Mouse (Mus musculus): ENCODE measurements around the gene Gnpat. TPM values are rescaled to one million over a fixed set of nuclear protein-coding genes. Genes with fewer than 3 reads are reported as not detected.
A peak's percentile ranks its signal among the peaks of the same experiment; 100 is the strongest.

The Gnpat gene
- polyA plus RNA-seq, 1 experiment: 102 TPM

- DNase-seq (ENCODE audit: extremely low spot score in 1 of 2, low spot score in 1 of 2): peak; percentile 89 to 98
These were observed 34.8 kb downstream of the Gnpat start, which contains the start of the genes Exoc8 and Sprtn for GRCm38 (mm10) chr8:124897386-124898250. TSS of gene Exoc8 (minus strand) at chr8:124897705. TSS of gene Sprtn (plus strand) at chr8:124897886.

DNA sequence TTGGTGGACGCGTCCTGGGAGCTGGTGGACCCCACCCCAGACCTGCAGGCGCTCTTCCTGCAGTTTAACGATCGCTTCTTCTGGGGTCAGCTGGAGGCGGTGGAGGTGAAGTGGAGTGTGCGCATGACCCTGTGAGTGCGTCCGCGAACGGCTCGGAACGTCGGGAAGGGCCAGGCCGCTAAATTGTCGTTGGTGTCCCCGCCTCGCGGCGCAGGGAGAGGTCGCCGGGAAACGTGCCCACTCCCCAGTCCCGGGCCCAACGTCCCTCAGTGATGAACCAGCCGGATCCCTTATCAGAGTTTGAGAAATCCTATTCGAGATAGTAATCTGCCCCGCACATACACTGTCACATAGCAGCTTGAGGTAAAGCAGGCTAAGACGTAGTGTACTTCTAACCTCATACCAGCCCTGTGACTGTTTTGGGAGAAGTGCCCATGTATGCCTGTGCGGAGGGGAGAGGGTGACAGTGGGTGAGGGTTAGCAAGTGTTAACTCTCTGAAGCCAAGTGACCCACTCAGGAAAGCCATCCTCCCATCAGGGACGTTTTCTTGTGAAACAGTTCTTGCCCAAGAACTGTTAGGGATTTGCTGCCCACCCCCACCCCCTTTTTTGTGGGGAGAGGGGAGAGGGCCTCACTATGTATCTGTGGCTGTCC is 35.5 kb downstream of the Gnpat start:
- no peak for DNase-seq (ENCODE audit: extremely low spot score in 1 of 2, low spot score in 1 of 2)

DNA sequence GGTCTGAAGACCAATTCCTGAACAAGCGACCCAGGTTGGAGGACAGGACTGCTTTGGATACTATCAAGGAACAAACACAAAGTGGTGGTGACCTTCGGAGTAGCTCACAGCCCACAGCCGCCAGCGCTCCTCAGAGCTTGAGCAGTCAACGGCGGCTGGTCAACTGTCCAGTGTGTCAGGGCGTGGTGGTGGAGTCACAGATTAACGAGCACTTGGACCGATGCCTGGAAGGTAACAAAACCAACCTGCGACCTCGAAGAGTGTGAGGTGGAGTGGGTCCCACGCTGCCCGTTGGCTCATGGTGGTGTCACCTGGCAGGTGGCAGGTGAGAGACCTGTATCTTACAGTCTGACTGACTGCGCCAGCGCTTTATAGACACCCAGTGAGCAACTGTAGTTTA is 40.4 kb downstream of the Gnpat start:
- no peak for DNase-seq (ENCODE audit: extremely low spot score in 1 of 2, low spot score in 1 of 2)

DNA sequence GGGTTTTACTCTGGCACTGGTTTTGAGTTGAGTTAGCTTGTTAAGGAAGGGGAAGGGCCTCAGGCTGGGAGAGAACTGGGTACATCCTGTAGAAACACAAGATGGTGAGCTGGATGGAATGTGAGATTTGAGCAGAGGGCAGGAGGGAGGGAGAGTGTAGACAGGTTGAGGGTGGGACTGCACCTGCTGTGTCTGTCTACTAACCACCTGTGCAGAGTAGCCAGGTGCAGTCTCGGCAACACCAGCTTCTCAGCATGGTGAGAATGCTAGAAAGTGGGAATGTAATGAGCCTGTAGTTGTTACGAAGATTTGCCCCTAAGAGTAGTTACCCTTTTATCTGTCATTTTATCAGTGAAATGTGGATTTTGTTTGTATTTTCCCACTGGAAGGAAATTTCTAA is 42.6 kb downstream of the Gnpat start:
- no peak for DNase-seq (ENCODE audit: extremely low spot score in 1 of 2, low spot score in 1 of 2)

GRCm38 (mm10) chr8:124909936-124910335 is 47.1 kb downstream of the Gnpat start:
- no peak for DNase-seq (ENCODE audit: extremely low spot score in 1 of 2, low spot score in 1 of 2)

DNA sequence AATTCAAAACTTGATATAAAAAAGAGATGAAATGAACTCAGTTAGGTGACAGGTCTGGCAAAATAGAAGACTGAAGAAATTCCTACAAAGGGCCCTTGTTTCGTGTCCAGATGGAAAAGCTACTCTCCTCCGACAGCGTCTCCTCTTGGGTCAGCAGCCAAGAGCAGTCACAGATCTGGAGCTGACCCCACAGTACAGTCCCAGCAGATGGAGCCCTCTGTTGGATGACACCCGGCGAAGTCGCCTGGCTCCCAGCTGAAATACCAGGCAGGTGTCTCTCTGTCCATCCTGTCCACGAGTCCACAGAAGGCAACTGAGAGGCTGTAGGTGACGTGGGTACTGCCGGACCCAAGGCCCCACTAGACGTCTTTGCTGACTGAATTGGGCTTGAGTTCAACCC is 47.5 kb downstream of the Gnpat start:
- DNase-seq (ENCODE audit: extremely low spot score in 1 of 2, low spot score in 1 of 2): no peak

- DNase-seq (ENCODE audit: extremely low spot score in 1 of 2, low spot score in 1 of 2): no peak
These were observed 49.4 kb downstream of the Gnpat start for GRCm38 (mm10) chr8:124911938-124912872.

GRCm38 (mm10) chr8:124914061-124914460 is 51.2 kb downstream of the Gnpat start:
- DNase-seq (ENCODE audit: extremely low spot score in 1 of 2, low spot score in 1 of 2): no peak

- DNase-seq (ENCODE audit: extremely low spot score in 1 of 2, low spot score in 1 of 2): no peak
These were observed 55.1 kb downstream of the Gnpat start for GRCm38 (mm10) chr8:124917741-124918484.

- no peak for DNase-seq (ENCODE audit: extremely low spot score in 1 of 2, low spot score in 1 of 2)
These were observed 58.8 kb downstream of the Gnpat start for GRCm38 (mm10) chr8:124921369-124922279.

GRCm38 (mm10) chr8:124922490-124923089 is 59.8 kb downstream of the Gnpat start:
- DNase-seq (ENCODE audit: extremely low spot score in 1 of 2, low spot score in 1 of 2): no peak

- no peak for DNase-seq (ENCODE audit: extremely low spot score in 1 of 2, low spot score in 1 of 2)
These were observed 61.3 kb downstream of the Gnpat start for GRCm38 (mm10) chr8:124923971-124924652.

GRCm38 (mm10) chr8:124925544-124926266 is 62.9 kb downstream of the Gnpat start:
- DNase-seq (ENCODE audit: extremely low spot score in 1 of 2, low spot score in 1 of 2): no peak

GRCm38 (mm10) chr8:124926351-124926771 is 63.5 kb downstream of the Gnpat start:
- no peak for DNase-seq (ENCODE audit: extremely low spot score in 1 of 2, low spot score in 1 of 2)

DNA sequence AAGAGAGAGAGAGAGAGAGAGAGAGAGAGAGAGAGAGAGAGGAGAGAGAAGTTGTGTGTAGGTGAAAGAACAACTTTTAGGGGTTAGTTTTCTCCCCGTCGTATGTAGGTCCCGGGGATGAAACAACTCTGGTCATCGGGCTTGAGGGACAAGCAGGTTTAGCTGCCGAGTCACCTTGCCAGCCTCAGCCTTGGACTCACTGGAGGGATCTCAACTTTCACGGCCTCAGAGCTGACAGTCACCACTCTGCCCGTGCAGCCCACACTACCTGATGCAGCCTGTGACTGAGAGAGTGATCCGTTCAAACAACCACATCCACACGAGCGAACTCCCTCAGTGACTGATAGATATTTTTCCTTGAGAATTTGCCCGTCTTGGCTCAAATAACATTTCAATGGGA is 66.2 kb downstream of the Gnpat start:
- no peak for DNase-seq (ENCODE audit: extremely low spot score in 1 of 2, low spot score in 1 of 2)

- peak in 1 of 2 experiments; percentile 47 for DNase-seq (ENCODE audit: extremely low spot score in 1 of 2, low spot score in 1 of 2)
These were observed 67.3 kb downstream of the Gnpat start for GRCm38 (mm10) chr8:124930086-124930485.

GRCm38 (mm10) chr8:124930649-124931048 is 67.8 kb downstream of the Gnpat start:
- no peak for DNase-seq (ENCODE audit: extremely low spot score in 1 of 2, low spot score in 1 of 2)

Data from frontal cortex, adult 2 months (tissue).